Mouse (Mus musculus) regulatory T cell (primary cell): ENCODE results near the gene Rnf32.

Source experiments
- in situ Hi-C: fragments of 300-600 bp; cut with MboI, MseI; formaldehyde crosslinking; loops from one replicate; pipeline ENCODE4 v1.15.1; 2025; ENCODE audit warnings: high pct_unique_total_duplicates

Rnf32 gene

DNA sequence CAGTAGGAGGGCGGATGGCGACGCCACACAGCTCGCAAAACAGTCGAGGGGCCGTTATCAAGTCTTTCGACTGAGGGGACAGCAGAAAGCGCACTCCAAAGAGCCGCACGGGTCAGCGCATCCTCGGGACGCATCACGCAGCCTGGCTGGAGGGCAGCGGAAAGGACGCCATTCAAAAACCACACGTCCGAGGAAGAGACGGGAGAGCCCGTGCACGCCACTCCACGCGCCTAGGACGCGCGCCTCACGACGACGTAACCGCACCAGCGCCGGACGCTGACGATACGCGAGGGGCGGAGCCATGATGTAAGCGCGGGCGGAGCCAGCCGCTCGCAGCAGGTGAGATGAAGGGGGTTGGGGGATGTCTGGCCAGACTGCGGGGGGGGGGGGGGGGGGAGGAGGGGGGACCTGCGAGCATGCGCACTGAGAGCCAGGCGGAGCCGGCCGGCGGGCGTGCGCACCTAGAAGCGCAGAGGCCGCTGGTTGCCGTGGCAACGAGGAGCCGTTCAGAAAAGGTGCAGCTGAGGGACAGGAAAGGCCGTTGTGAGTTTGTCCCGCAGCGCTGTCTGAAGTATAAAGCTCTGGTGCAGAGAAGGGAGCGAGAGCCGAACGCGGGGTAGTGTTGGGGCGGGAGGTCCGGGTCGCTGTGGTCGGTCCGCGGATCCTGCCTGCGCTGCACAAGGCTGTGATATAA is at the start of gene Rnf32:
Rnf32 (plus strand) TSS at position 423 of the 694 bp plus-strand sequence.
- in situ Hi-C loops, result loop anchor here (10.0 kb wide), 1 partner anchor 1121 kb away; the partner anchor contains the start of gene Insig1

DNA sequence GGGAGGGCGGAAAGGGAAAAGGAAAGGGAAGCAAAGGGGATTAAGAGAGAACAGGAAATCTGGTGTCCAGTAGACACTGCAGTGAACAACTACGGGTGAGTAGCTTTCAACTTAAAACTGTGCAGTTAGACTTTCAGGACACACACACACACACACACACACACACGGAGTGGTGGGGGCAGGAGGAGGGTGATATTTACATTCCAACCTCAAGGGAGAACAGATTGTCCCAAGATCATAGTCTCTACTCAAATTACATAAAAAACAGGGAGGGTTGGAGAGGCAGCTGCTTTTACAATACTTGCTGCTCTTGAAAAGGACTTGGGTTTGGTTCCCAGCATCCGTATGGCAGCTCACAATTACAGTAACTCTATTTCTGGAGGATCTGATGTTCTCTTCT is 45.6 kb upstream of the Rnf32 start:
- in situ Hi-C loops, result no loop called here

DNA sequence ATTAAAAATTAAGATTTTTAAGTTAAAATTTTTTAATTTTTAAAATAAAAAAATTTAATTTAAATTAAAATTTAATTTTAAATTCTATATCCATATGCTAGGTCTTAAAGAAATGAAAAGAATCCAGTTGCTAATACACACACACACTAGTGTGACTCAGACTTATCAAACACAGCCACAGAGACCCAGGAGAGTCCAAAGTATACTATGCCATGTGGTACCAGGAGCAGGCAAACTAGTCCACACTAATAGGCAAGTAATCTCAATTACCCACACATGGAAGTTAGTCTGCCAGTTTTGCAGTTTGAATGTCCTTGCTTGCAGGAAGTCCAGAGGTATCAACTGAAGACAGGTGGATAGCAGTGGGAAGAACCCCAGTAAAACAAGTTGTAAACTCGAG is 35.9 kb upstream of the Rnf32 start:
- in situ Hi-C loops, result no loop called here

DNA sequence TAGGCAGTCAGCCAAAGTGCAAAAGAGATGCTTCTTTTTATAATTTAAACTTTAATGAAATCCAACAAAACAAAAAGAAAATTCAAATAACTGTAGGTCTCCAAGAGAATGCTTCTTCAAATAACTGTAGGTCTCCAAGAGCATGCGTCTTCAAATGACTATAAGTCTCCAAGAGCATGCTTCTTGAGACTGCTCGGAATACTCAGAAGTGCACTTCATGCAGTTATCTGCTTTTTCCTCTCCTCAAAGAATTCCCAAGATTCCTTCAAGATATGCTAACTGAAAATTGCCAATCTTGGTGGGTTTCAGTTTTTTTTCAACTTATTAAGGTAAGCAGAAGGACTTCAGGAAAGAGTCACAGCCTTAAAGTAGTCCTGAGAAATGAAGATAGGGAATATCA is 28.8 kb upstream of the Rnf32 start:
- in situ Hi-C loops, result no loop called here

DNA sequence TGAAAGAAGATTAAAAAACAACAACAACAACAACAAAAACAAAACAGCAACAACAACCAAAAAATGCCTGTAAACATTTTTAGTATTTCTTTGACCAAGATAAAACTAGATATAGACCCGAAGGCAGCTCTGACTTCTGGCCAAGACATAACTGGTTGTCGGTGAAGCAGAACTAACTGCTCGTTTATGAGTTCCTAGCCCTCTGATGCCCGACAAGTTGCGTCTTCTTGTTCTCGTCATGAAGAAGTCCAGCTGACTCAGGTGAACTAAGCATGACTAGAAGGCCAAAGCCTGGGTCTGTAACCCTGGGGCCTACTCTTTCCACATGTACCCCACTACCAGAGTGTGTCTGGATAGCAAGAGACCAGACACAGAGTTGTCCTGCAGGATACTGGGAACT is 25.6 kb upstream of the Rnf32 start:
- in situ Hi-C loops, result no loop called here

DNA sequence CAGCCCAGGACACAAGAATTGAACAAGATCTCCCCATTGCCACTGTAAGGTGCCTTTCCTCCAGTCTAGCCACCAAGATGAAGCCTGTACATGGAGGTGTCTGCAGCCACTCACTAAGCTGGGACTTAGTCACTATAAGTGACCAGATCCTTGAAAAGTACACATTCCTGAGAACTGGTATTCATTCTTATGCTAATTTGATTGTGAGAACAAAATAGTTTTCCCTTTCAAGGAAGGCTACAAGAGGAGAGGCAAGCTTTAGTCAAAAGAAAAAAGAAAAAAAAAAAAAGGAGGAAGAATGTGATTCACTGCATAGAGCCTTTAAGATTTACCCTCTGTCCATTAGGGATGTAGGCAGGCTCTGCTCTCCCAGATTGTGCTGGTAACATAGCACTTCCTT is 24.6 kb upstream of the Rnf32 start:
- in situ Hi-C loops, result no loop called here

DNA sequence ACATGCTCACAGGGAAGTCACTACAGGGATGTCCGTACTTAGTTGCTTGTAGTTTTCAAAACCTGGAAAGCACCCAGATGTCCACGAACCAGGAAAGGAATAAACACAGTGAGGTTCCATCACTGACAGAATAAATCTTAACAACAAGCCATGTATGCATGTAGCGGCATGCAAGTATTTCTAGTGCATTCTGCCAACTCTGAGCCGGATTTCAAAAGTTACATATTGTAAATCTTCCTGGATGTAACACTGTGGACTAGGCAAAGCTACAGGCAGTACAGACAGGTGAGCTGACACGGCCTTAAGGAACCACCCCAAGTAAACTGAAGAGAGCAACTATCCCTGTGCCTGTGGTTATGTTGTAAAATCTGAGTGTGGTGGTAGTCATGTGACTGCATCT is 9.0 kb upstream of the Rnf32 start:
- in situ Hi-C loops, result no loop called here

DNA sequence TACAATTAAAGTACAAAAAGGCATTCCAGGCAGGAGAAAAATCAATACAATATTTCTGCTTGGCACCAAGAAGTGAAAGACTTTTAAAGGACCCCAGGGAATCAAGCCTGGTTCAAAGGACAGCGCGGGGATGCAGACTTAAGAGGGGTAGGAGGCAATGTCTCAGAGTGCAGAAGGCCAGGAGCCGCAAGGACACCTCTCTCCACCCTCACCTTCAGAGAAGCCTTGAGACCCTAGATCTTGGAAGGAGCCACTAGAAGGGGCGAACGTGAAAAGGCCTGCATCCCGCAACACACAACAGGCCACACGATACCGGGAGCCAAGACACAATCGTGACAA is 592 bp upstream of the Rnf32 start:
- in situ Hi-C loops, result loop anchor here (10.0 kb wide), 1 partner anchor 1120 kb away; the partner anchor contains the start of gene Insig1

DNA sequence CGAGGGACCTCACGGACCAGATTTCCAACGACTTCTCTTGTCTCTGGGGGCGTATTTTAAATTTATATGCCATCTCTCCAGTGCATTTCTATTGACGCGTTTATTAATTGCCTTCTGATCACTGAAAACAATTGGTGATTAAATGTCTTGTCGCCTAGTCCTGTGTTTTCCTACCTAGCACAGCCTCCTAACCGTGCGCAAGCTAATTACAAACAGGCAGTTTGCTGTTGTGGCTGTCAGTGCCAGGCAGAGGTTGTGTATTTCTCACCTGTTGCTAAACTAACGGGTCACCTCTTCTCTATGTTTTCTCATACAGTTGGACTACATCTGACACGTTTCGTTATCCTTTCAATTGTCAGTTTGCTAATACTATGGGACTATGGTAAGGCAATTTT is 469 bp downstream of the Rnf32 start:
- in situ Hi-C loops, result loop anchor here (10.0 kb wide), 1 partner anchor 1121 kb away; the partner anchor contains the start of gene Insig1

DNA sequence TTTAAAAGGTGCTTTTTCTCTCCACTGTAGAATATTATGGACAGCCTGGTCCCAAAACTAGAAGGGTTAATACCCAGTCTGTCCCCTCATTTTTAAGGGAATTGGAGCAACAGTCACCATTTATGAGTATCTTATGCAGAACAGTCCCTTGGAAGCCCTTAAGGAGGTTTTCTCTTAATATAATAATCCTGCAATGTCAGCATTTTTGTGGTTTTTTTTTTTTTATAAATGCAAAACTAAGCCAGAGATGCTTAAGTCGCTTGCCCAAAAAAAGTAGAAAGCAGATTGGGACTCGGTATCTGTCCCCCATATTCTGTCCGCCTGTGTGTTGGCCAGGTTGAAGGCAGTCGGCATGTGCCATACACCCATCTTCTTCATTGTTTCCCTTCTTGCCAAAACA is 1.4 kb downstream of the Rnf32 start:
- in situ Hi-C loops, result loop anchor here (10.0 kb wide), 1 partner anchor 1122 kb away; the partner anchor contains the start of gene Insig1

DNA sequence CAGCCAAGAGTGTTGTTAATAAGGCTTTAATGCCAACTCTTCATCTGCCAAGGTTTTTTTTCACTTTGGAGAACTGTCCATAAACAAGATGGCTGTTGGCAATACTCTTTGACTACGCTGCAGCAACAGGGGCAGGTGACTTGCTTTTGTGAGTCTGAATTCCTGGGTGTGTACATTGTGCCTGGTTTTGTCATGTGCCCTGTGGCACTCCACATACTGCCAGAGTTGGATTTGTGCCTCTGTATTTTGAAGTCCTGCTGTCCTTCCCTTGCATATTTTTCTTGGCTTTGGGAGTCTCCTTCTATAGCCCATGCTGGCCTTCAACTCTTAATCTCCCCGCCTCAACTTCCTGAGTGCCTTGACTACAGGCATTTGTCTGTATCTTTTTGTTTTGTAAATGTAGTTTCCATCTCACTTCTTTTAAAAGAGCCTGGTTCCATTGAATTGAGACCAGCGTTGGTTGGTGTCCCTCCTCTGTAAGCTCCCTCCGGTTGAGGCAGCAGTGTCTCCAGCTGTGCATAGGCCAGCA is 3.2 kb downstream of the Rnf32 start:
- in situ Hi-C loops, result loop anchor here (10.0 kb wide), 1 partner anchor 1124 kb away; the partner anchor contains the start of gene Insig1

DNA sequence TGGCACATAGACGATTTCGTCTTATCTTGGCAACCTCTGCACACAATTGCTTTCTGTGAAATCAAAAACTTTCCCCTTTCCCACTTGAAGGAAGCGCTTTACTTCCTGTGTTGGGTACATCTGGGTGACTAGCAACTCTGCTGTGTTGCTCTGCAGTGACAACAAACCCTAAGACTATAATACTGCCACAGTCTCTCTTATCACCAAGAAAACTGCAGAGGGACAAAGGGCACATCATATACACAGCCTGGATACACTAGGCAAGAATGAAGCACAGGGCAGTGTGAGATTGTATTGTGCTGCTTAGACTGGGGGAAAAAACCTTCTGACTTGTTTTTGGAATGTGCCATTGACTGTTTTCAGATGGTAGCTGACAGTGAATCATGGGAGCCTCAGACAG is 4.1 kb downstream of the Rnf32 start:
- in situ Hi-C loops, result loop anchor here (10.0 kb wide), 1 partner anchor 1125 kb away; the partner anchor contains the start of gene Insig1

DNA sequence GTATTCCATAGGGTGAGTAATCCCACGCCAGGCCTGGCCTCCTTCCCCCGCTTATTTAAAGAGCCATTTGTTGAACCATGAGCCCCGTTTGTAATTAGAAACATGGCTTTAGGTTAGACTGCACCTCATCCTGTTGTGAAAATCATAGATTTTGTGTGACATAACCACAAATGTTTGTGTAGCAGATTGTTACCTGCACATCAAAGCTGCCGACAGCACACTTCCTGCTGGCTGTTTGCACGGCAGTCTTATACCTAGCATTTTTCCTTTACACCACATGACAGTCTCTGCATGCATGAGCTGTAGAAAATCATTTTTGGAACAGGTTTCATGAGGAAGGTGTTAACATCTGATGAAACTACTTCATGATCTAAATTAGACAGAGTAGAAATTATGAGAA is 9.9 kb downstream of the Rnf32 start:
- in situ Hi-C loops, result no loop called here

DNA sequence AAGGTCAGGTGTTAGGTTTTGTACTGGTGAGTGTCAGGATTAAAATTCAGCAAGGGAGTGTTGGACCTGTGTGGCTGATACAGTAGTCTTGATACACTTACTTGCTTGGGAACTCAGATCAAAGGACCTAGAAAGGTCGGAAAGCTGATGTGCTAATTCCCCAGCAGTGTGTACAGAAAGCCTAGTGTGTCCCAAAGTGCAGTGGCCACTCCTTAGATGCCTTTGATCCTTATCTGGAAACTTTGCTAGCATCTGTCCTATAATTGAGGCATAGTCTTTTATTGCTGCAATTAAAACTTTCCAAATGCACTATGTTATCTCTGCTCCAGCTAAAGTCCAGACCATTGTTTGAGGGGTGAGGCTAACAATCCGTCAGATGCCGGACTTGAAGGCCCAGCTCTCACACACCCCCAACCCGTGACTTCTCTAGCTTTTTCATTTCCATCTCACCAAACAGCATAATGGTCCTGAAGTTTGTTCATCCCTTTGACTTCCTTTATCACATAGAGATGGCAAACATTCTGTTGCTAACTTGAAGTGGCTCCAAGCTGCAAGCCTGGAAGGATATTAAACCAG is 16.3 kb downstream of the Rnf32 start:
- in situ Hi-C loops, result no loop called here

DNA sequence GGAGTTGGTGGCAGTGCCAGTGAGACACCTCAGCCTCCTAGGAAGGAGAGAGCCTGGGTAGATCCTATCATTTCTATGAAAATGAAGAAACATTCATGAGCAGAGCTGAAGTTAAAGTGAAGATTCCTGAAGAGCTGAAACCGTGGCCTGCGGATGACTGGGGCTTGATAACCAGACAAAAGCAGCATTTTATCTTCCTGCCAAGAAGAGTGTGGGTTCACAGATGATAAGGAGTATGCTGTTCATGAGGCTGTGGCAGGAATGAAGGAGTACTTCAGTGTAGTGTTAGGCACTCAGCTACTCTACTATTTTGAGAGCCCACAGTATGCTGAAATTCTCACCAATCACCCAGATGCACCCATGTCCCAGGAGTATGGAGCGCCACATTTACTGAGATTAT is 22.2 kb downstream of the Rnf32 start:
- in situ Hi-C loops, result no loop called here

DNA sequence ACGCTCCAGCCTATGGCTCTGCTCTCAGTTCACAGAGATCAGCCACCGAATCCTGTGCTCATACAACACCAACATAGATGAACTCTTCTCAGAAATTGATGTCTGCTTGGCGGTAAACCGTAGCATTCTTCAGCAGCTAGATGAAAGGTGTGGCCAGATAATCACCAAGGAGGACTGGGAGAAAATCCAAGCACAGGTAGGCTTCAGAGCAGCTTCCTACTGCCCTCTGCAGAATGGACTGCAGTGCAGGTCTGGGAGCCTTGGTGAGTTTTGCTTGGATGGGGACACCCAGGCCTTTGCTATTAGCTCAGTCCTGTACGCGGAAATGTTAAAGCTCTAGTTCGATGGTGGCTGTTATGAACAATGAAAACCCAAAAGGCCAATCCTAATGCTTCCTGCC is 28.3 kb downstream of the Rnf32 start:
- in situ Hi-C loops, result no loop called here

DNA sequence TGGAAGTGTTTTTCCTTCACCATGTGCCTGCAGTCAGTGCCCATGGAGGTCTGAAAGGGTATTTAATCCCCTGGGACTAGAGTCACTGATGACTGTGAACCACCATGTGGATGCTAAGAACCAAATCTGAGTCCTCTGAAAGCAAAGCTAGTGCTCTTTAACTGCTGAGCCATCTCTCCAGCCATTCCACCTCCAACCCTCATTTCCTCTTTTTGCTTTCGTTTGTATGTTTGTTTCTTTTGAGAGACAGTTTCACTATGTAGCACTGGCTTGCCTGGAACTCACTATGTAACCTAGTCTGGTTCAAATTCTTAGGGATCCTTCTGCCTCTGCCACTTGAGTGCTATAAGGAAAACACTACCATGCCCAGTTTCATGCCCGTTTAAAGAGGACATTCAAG is 34.7 kb downstream of the Rnf32 start:
- in situ Hi-C loops, result no loop called here

DNA sequence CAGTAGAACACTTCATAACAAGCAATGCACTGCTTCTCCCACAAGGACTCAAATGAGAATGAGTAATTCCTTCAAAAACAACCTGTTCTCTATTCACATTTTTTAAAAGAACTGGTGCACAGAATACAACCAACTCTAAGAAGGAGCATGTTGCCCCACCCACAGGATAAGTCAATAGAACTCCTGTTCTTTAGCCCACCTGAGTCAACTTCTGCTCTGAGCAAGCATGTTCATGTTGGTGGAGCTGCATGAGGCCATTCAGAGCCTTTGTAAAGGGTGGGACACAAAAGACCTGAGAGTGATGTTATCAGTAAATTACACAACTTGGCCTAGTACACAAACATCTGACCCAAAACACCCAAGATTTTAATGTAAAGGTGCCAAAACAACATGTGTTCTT is 42.6 kb downstream of the Rnf32 start:
- in situ Hi-C loops, result no loop called here

DNA sequence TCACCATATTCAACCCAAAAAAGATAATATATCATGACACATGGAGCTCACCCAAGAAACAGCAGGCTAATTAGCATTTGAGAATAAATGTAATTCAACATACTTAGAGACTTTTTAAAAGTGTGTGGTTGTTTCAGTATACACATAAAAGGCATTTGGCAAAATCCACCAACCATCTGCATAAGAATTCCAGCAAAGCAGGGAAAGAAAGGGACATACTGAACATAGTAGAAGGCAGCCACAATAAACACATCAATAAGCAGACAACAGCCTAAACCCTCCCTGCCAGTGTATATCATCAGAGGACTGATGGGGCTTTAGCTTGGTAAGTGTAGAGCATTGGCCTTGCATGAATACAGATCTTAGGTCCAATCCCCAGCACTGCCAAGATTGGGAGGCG is 49.0 kb downstream of the Rnf32 start:
- in situ Hi-C loops, result no loop called here

DNA sequence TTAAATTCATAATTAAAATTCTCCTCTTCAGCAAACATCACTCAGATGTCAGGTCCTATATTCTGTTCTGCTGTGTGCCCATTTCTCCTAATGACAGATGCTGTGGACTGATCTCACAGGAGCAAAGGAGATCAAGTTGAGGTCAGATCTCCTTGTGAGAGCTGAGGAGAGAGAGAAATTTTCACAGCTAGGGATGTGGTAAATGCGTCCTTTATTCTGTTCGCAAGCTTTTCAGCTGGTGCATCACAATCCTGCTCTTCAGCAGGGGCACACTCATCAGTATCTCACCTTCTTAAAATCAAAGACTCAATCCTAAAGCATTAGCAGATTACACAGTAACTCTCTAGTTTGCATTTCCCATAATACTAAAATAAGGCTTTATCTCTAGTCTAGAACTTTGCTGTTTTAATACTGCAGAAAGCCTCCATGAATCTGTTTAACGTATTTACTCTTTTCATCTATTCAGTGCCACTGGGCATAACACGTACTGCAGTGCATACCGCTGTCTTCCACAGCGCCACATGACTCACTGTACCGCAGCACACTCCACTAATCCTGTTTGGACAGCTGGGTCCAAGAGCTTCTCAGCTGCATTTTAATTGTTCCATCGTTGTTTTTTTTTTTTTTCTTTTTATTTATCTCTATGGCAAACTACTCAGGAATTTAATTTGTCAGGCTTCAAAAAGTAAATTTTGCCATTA is 55.2 kb downstream of the Rnf32 start:
- in situ Hi-C loops, result no loop called here

DNA sequence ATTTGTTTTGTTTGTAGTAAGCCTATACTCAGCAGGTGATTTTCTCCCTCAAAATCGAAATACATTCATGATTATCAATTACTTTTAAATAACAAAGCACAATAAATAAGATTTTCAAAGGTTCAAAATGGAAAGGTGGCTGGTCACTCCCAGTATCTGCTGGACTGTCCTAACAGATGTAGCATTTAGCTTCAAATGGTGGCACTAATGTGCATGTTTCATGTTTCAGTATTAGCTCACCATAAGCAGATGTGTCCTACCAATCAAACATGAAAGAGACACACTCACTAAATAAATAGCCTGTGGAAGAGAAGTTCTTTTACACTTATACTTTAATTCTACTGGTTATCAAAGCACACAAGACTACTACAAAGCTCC is 55.7 kb downstream of the Rnf32 start:
- in situ Hi-C loops, result no loop called here

DNA sequence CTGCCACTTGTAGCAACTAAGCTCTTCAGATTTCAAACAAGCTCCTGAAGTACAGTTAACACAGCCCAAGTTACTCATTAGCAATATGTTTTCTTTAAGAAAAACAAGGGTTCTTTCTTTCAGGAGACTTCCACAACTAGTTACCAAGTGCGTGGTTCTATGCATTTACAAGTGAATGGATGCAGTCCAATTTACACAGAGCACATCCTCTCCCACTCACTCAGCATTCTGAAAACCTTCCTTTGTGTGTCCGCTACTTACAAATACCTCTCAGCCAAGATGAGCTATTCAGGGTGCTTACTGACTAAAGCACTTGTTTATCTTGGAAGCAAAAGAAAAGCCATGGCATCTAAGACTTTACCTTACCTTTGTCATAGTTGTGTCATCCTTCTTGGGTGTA is 58.1 kb downstream of the Rnf32 start:
- in situ Hi-C loops, result no loop called here

DNA sequence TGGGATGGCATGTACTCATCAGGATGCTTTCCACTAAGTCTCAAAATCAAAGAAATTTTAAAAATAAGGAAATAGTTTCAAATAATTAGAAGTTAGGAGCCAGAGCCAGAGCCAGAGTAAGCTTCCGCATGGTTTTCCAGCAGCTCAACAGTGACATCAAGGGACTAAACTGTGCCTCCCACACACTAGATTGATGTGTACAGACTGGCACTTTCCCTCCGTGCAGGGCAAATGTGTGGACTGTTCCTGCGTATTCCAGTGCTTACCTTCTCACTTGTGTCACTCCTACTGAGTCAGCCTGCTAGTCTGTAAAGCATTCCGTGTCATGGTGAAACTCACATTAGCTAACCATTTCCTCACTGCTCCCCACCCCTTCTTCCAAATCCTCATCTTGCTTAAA is 75.1 kb downstream of the Rnf32 start:
- in situ Hi-C loops, result loop anchor here (10.0 kb wide), 1 partner anchor 146 kb away; no protein-coding TSS in a partner anchor
